Mouse (Mus musculus): ENCODE measurements at regions not wholly inside any gene's neighbourhood (a gene's known extent, or its start where the extent isn't known, plus 50 kb on each side); places are given as distances from the start of the nearest gene placed in this dataset.

DNA sequence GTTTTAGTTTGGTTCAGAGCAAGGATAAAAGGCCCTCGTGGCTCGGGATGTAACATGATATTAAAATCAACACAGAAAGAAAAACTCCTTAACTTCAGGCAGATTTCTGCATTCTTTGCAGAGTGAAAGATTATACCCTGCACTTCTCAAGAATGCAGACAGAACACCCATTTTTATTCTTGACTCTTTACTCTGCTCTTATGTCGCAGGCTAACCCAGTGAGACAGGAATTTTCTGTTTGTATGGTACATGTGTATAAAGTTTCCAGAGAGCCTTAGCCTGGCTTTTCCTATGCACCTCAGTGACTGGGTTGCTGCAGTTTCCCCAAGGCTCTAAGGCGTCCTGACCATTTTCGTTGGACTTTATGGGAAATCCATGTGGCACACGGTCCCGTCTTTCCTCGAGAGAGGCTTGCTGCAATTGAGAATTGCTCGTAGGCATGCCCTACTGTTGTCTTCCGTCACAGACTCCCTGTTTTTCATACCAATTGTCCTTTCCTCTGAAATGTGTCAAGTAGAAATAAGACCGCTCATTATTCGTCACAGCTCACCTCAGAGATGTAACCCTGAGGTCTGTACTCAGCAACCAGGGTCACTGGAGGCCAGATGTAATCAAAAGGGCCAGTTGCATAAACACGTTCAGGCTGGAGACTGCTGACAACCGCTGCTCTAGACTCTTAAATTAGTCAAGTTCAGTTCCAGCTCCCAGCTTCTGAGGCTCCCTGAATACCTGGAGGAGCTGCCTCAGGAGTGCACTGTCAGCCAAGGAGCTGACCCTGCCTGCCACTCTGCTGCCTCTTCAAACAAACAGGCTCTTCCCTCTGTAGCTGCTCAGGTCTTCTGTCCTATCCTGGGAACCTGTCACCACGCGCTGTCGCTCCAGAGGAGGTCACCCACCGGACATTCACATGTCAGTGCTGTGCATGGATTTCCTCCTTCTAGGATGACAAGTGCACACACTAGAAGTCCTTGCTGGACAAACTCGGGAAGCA is 160.2 kb upstream of the Cops8 start:
- no peak for TF ChIP-seq TAL1 (IDR thresholded peaks at IDR 0.05; ENCODE audit: low read length)
- no peak for TF ChIP-seq GATA1 (IDR thresholded peaks at IDR 0.05; ENCODE audit: low read length)

Data from erythroblast, embryonic 14.5 days (primary cell).